Mouse (Mus musculus) inflammation-experienced regulatory T-cells, adult 6 months (primary cell): ENCODE measurements around the gene Spata22. TPM values are rescaled to one million over a fixed set of nuclear protein-coding genes. Genes with fewer than 3 reads are reported as not detected.
"Not testable (repeated sequence)": the region's sequence is repeated elsewhere in the genome, so short reads cannot be mapped to it uniquely, and the experiment has no call there.

Experiments used
- ATAC-seq: one replicate; pipeline ENCODE4 v1.8.0; 2017
- polyA plus RNA-seq, 3 experiments: library from polyadenylated mRNA; unstranded; fragments of 100-300 nt; shearing (Covaris generic); gene quantifications; one replicate each; pipeline ENCODE4 v1.2.1; 2017

Spata22 gene
- polyA plus RNA-seq: not detected

GRCm38 (mm10) chr11:73329442-73329841 lies at the start of gene Spata22, which contains the start of the genes Aspa and Gm49340:
Gene Spata22 (plus strand): TSS chr11:73329741.
Gene Aspa (minus strand): TSS chr11:73329596.
Gene Gm49340 (plus strand): TSS chr11:73329741.
- ATAC-seq: no peak

- no peak for ATAC-seq
These were observed 48.8 kb upstream of the Spata22 start for GRCm38 (mm10) chr11:73280710-73281109.

- ATAC-seq: peak; percentile 65
These were observed 48.0 kb upstream of the Spata22 start for GRCm38 (mm10) chr11:73281528-73282027.

- no peak for ATAC-seq
These were observed 46.2 kb upstream of the Spata22 start for GRCm38 (mm10) chr11:73283369-73283768.

- ATAC-seq: no peak
These were observed 45.6 kb upstream of the Spata22 start for GRCm38 (mm10) chr11:73283926-73284325.

- no peak for ATAC-seq
These were observed 45.2 kb upstream of the Spata22 start for GRCm38 (mm10) chr11:73284351-73284750.

GRCm38 (mm10) chr11:73289621-73290020 lies 39.9 kb upstream of the Spata22 start:
- ATAC-seq: no peak

GRCm38 (mm10) chr11:73303123-73303522 lies 26.4 kb upstream of the Spata22 start:
- ATAC-seq: no peak

- no peak for ATAC-seq
These were observed 13.6 kb upstream of the Spata22 start for GRCm38 (mm10) chr11:73315961-73316360.

- not testable (repeated sequence) for ATAC-seq
These were observed 11.0 kb upstream of the Spata22 start for GRCm38 (mm10) chr11:73318581-73318980.

- ATAC-seq: not testable (repeated sequence)
These were observed 8.5 kb upstream of the Spata22 start for GRCm38 (mm10) chr11:73321064-73321463.

- no peak for ATAC-seq
These were observed 5.4 kb upstream of the Spata22 start for GRCm38 (mm10) chr11:73323906-73324830.

GRCm38 (mm10) chr11:73326485-73326886 lies 3.1 kb upstream of the Spata22 start:
- ATAC-seq: no peak

- no peak for ATAC-seq
These were observed 2.2 kb upstream of the Spata22 start for GRCm38 (mm10) chr11:73327361-73327760.

- no peak for ATAC-seq
These were observed 3.8 kb downstream of the Spata22 start for GRCm38 (mm10) chr11:73333357-73333756.

GRCm38 (mm10) chr11:73336919-73337318 lies 7.4 kb downstream of the Spata22 start:
- no peak for ATAC-seq

- no peak for ATAC-seq
These were observed 20.9 kb downstream of the Spata22 start, which contains the start of gene Olfr20 for GRCm38 (mm10) chr11:73350483-73350882. Gene Olfr20 (plus strand): TSS chr11:73350783.

GRCm38 (mm10) chr11:73370946-73371345 lies 41.4 kb downstream of the Spata22 start, which contains the start of gene Olfr376:
Gene Olfr376 (plus strand): TSS chr11:73371246.
- ATAC-seq: no peak

GRCm38 (mm10) chr11:73395374-73395773 lies 65.8 kb downstream of the Spata22 start:
- no peak for ATAC-seq
